Mouse (Mus musculus): ENCODE results near the gene Slc43a3.
"Not testable (repeated sequence)": the region's sequence is repeated elsewhere in the genome, so short reads cannot be mapped to it uniquely, and the experiment has no call there.

Slc43a3 gene

GRCm38 (mm10) chr2:84936474-84937429 lies at the start of gene Slc43a3:
Gene Slc43a3, plus strand, starts transcription at chr2:84936579.
- DNase-seq (ENCODE audit: low spot score) = no peak

- DNase-seq (ENCODE audit: low spot score) = peak; percentile 44
Measured at GRCm38 (mm10) chr2:84886821-84887281, 49.5 kb upstream of the Slc43a3 start.

DNA sequence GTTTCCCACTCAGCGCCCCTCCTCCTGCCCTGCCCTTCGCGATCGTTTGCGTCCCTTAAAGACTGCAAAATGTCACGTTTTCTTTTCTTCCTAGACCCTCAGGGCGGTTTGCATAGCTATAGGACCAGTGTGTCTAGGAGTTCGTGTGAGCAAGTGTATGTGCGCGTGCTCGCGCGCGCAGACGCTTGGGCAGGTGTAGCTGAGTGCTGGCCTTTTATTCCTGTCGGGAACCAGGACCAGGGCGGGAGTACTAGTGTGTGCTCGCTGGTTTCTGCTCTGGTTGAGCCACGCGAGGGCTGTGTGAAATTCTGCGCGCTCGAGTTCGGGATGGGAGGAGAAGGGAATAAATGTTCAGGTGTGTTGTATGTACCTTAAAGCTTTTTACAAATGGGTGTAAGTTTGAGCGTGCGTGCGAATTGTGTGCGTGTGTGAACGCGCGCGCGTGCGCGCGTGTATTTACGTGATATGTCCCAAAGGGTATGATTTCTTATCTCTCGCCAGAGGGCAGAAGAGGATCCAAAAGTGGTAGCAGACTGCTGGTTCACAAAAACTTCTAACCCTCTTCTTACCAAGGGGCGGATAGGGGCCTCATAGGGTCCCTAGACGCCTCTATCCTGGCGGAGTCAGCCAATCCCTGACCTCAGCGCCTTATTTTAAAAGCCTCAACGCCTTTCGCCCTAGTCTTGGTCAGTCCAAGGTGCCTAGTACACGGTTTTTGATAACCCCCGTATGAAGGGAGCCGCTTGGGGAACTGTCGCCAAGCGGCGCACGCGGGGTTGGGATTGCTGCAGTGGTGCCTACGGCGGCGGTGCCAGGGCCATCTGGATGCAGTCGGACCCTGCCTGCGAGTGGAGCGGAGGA lies 48.7 kb upstream of the Slc43a3 start:
- peak; percentile 69 for DNase-seq (ENCODE audit: low spot score)

- DNase-seq (ENCODE audit: low spot score) = peak; percentile 86
Measured at GRCm38 (mm10) chr2:84888657-84889315, 47.6 kb upstream of the Slc43a3 start.

- peak; percentile 39 for DNase-seq (ENCODE audit: low spot score)
Measured at GRCm38 (mm10) chr2:84889316-84890044, 46.9 kb upstream of the Slc43a3 start.

- DNase-seq (ENCODE audit: low spot score) = peak; percentile 86
Measured at GRCm38 (mm10) chr2:84890045-84890340, 46.4 kb upstream of the Slc43a3 start.

DNA sequence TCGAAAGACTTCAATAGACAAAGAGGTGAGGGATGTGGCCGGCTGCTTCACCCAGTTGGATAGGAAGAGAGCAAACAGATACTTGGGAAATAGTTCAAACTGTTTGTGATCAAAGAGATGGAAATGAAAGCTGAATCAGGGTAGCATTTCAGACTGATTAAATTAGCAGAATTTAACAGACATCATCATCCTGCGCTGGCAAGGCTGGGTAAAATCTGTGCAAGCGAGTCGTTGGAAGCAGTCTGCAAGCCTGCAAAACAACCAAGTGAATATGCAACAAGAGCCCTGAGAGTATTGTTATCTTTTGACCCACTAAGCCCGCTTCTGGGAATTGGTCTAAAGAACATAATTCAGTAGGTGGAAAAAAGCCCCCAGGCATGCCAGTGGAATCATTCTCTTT lies 43.0 kb upstream of the Slc43a3 start:
- DNase-seq (ENCODE audit: low spot score) = peak; percentile 37

- DNase-seq (ENCODE audit: low spot score) = no peak
Measured at GRCm38 (mm10) chr2:84895495-84896198, 40.7 kb upstream of the Slc43a3 start.

DNA sequence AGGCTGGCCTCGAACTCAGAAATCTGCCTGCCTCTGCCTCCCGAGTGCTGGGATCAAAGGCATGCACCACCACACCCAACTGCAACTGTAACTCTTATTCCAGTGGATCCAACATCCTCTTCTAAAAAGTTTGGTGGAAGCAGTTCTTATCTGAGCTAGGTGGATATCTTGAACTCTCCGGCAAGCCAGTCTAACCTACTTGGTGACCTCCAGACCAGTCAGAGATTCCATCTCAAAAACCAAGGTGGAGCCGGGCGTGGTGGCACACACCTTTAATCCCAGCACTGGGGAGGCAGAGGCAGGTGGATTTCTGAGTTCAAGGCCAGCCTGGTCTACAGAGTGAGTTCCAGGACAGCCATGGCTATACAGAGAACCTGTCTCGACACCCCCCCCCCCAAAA lies 39.7 kb upstream of the Slc43a3 start:
- DNase-seq (ENCODE audit: low spot score) = not testable (repeated sequence)

DNA sequence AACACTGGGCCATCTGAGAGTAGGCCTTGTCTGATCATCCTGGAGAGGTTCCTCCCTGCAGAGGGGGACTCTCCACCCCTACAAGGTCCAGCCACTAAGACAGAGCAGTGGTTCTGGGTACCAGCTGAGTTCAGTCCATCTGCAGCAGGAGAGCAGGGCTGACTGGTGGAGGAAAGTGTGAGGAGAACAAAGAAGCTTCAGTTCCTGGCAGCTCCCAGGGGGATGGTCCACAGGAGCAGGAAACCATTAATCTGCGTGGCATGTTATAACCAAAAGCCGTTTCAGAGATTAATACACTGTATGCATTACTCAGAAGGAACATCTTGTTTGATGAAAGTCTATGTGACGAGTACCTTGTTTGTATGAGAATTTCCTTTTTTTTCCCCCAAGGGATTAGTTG lies 23.7 kb upstream of the Slc43a3 start:
- DNase-seq (ENCODE audit: low spot score) = no peak

GRCm38 (mm10) chr2:84913881-84914280 lies 22.5 kb upstream of the Slc43a3 start:
- no peak for DNase-seq (ENCODE audit: low spot score)

DNA sequence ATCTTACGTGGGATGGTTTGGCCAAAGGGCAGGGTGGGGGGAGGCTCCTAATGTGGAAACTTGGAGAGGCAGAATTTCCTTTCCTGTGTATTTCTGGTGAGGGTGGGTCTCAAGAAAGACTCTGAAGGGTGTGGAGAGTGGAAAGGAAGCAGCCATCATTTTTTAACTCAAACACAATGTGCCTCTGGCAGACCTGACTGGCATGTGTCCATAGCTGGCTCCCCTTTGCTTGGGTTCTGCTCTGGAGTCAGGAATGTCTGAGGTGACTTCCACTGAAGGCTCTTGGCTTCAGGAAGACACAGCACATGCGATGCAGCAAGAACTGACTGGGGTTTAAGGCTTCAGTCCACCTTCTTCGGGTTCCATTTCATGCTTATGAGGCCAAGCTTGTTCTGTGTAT lies 21.0 kb upstream of the Slc43a3 start:
- no peak for DNase-seq (ENCODE audit: low spot score)

DNA sequence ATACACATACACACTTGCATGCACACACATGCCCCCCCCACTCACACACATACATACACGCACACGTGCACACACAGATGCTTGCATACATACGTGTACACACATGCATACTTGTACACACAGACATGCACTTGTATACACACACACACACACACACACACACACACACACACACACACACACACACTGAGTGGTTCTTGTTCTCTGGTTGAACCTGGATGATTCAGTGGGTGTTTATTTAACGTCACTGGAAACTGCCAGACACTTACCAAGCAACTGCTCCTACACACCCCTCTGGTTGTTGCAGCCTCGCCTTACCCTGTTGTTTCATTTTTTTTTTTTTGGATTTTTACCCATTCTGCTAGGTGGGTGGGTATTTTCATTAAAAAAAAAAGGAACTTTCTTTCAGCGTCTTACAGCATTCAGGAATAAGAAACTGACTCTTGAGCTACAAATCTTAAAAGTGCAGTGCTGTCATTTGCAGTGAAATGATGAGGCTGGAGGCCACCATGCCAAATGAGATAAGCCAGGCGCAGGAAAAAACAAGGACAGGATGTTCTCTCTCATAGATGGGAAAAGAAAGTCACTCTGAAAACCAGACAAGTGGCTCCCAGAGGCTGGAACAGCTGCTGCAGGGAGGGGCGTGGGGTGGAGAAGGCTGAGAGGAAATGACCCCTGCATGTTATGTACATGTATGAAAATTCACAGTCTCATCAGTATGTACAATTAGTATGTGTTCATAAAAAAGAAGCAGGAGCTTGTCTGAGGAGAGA lies 19.6 kb upstream of the Slc43a3 start:
- no peak for DNase-seq (ENCODE audit: low spot score)

- DNase-seq (ENCODE audit: low spot score) = no peak
Measured at GRCm38 (mm10) chr2:84918188-84918587, 18.2 kb upstream of the Slc43a3 start.

DNA sequence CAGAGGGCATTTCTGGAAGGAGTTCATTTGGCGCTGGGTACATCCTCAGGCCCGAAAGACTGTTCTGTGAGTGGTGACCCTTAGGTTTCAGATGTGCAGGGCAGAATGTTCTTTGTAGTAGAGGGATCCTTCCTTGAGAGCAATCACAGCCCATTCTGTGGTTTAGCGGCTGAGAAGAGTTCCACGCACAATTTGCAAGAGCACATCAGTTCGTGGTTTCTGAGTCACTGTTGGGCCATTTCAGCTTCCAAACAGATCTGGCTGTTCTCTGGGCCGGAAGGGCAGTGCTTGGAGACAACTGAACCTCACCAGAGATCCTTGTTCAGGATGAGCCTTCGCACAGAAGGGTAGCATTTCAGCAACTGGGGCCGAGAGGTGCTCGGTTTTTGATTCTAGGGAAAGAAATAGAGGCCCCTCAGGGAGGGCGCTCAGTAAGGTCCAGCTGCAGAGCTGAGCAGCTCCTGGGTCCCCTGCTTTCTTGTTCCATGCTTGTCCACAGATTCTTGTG lies 16.7 kb upstream of the Slc43a3 start:
- DNase-seq (ENCODE audit: low spot score) = no peak

DNA sequence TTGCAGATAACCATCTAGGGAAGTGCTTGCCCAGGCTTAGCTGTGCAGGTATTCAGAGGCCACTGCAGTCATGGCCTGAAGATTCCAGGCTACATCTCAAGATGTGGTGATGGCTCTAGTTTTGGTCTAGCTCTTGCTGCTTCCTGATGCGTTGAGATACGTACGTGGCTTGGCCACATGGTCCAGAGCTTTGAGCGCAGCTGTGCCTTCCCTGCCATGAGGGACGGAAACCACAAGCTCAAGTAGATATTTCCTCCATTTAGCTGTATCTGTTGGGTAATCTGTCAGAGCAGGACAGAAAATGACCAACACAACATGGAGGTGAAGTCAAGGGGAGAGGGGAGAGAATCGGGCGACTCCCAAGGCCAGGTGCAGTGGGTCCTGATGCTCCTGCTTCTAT lies 6.2 kb upstream of the Slc43a3 start:
- DNase-seq (ENCODE audit: low spot score) = no peak

- no peak for DNase-seq (ENCODE audit: low spot score)
Measured at GRCm38 (mm10) chr2:84933992-84934648, 2.3 kb upstream of the Slc43a3 start.

DNA sequence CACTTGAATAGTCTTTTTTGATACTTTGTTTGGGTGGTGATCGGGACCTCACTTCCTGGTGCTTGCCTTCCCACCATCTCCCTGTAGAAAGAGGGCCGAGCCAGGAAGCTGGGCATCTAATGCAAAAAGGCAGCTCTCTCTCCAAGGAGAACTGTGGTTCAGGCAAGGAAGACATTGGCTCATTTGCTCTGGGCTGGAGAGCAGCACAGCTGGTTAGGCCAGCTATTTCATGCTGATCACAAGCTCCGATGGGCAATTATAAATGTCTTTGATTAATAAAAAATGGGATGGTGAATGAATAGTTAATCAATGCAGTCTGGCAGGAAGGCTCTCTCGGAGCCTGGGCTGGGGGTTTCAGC lies 1.8 kb upstream of the Slc43a3 start:
- no peak for DNase-seq (ENCODE audit: low spot score)

DNA sequence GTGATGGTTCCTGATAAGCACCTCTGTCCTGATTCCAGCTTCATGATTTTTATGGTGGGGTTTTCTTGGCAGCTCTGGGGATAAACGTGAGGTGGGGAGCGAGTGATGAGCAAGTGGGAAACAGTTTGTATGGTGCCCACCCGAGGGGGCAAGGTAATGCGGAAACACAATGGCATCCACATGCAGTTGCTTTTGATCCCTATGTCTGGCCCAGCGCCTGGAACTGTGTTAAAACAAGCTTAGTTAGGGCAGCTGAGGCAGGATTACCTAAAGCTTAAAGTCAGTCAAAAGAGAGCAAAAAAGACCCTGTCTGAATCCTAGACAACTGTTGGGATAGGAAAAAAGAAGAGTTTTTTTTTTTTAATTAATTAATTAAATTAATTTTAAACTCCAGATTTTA lies 1.3 kb upstream of the Slc43a3 start:
- no peak for DNase-seq (ENCODE audit: low spot score)

Measured in layer of hippocampus, adult 11-12 months (tissue).